Mouse (Mus musculus) ES-E14 (cell line): ENCODE results near the gene Matn1.

Experiments
- CHD2 ChIP-seq: IDR thresholded peaks from 2 replicates; pipeline ENCODE4 v1.6.1; 2014; ENCODE audit warnings: mild to moderate bottlenecking, low read depth, low read length, inconsistent platforms
- HCFC1 ChIP-seq: IDR thresholded peaks from 2 replicates; pipeline ENCODE4 v1.6.1; 2012; ENCODE audit warnings: low read length, inconsistent platforms, borderline replicate concordance; ENCODE audit not compliant: insufficient read depth
- MAFK ChIP-seq: IDR thresholded peaks from 2 replicates; pipeline ENCODE4 v1.6.1; 2014; ENCODE audit warnings: mild to moderate bottlenecking, low read depth, low read length, inconsistent platforms; ENCODE audit not compliant: insufficient read depth
- ZNF384 ChIP-seq: IDR thresholded peaks from 2 replicates; pipeline ENCODE4 v1.6.1; 2012; ENCODE audit warnings: low read depth, low read length, inconsistent platforms

DNA sequence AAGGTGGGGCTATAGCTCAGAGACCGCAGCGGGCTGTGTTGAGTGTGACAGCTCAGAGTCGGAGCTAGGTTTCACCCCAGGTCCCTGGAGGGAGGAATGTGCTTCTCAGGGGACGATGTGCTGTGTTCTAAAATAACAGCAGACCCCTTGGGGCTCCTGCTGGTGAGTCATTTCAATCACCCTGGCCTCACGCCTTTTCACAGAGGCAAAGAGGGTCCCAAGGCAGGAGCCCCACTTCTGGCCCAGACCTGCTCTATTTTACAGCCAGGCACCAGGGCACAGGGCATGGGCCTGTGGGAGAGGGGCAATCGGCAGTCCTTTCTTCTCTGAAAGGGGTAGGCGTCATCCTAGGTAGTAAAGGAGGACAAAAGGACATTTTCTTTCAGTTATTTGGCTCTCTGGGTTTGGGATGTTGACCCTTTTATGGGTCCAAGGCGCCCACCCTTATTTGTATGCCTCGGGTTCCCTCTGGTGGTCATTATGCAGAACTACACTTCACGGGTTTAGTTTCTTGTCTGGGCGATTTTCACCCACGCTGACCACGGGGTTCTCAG, 3.0 kb downstream of the Matn1 start:
- TF ChIP-seq CHD2 (no peak), ZNF384 (no peak), MAFK (no peak), HCFC1 (no peak)
